Mouse (Mus musculus) frontal cortex, postnatal 14 days (tissue): ENCODE results near the gene Rack1.

Source experiments
- DNase-seq, 2 experiments: peaks; one replicate each; pipeline ENCODE4 v3.0.0; 2022; ENCODE audit warnings: low spot score in 2 of 2

Rack1 gene

GRCm38 (mm10) chr11:48795221-48795620 is 4.9 kb upstream of the Rack1 start:
- no peak for DNase-seq

GRCm38 (mm10) chr11:48796290-48796689 is 3.8 kb upstream of the Rack1 start:
- no peak for DNase-seq

GRCm38 (mm10) chr11:48797287-48797686 is 2.8 kb upstream of the Rack1 start:
- DNase-seq: no peak

DNA sequence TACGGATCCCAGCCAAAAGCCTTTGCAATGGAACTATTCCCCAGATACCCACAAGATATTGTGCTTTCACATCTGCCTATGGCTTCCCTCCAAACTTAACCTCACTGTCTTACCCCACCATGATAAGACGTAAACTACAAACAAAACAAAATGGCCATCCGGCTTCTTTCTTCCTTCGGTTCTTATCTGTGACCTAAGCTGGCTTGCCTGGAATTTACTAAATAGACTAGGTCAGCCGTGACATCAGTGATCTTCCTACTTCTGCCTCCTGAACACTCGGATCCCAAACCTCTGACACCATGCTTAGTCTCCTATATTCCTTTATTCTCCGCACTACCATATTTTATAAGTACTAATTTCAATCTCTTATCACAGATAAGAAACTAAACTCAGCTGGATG is 1.8 kb upstream of the Rack1 start:
- DNase-seq: no peak

DNA sequence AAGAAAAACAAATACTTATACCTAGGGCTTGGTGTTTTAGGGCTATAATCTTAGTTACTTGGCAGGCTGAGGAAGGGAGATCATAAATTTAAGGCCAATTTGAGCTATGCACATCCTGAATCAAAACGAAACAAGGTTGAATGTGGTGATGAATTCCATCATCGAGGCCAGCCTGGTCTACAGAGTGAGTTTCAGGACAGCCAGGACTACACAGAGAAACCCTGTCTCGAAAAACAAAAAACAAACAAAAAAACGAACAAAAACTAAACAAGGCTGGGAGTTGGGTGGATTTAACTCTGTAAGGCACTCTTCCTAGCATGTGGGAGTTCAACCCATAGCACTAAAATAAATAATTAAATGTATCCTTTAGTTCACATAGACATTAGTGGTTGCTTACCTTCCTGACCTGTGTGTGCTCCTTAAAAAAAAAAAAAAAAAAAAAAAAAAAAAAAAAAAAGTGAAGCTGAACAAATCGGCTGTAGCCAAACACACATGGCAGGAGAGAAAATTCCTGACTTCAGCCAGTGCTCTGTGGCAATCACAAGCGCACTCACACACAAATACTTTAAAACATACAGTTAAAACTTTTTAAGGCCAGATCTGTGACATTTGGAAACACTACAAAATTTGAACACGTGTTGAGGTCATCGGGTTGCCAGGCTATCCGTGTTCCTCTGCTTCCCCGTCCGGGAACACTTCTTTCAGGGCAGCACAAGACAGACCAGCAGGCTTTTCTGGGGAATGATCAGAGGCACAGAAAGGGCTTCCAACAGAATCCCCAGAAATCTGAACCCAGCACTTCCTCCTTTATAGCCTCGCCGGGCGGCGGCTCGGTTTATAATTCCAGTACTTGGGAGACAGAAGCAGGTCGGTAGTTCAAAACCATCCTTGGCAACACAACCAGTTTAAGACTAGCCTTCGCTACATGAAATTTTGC is 880 bp upstream of the Rack1 start:
- DNase-seq: peak in 1 of 2 experiments; percentile 33

GRCm38 (mm10) chr11:48801831-48802772 is 2.0 kb downstream of the Rack1 start:
- DNase-seq: no peak

- no peak for DNase-seq
Measured at GRCm38 (mm10) chr11:48803988-48804387, 3.9 kb downstream of the Rack1 start.

DNA sequence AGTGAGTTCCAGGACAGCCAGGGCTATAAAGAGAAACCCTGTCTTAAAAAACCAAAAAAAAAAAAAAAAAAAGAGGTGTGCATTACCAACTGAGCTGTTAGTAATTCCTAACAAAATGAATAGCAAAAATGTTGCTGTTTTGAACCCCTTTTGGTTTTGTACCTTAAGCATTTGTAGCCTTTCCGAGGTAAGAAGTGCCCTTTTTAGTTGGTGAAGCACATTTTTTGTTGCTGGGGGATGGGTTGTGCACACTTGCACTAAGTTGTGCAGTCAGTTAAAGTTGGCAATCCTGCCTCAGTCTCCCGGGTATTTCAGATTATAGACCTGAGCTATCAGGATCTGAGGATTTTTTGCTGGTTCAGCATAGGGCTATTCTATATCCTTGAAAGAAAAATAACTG is 4.8 kb downstream of the Rack1 start:
- no peak for DNase-seq

GRCm38 (mm10) chr11:48806856-48807562 is 6.9 kb downstream of the Rack1 start:
- peak in 1 of 2 experiments; percentile 39 for DNase-seq

- no peak for DNase-seq
Measured at GRCm38 (mm10) chr11:48807563-48808303, 7.6 kb downstream of the Rack1 start.

- no peak for DNase-seq
Measured at GRCm38 (mm10) chr11:48808304-48808646, 8.1 kb downstream of the Rack1 start.

- no peak for DNase-seq
Measured at GRCm38 (mm10) chr11:48808737-48809433, 8.8 kb downstream of the Rack1 start.

GRCm38 (mm10) chr11:48809434-48809830 is 9.3 kb downstream of the Rack1 start:
- DNase-seq: no peak

- DNase-seq: no peak
Measured at GRCm38 (mm10) chr11:48810142-48810541, 10.0 kb downstream of the Rack1 start.

DNA sequence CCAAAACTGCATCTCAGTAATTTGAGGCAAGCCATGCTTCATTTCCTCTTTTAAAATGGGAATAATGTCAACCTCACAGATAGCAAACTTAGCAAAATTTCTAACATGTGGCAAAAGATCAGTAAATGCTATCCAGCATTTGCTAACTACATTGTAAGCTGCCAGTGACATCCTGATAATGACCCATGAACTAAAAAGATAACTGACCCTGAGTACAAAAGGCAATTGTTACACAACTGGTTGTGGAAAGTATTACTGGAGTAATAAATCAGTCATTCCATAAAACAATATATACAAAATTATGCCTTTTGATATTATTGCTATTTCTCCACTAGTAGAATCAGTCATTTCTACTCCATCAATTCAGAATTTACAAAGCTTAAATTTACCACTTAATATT is 13.7 kb downstream of the Rack1 start:
- no peak for DNase-seq

GRCm38 (mm10) chr11:48815851-48816250 is 15.7 kb downstream of the Rack1 start:
- no peak for DNase-seq

DNA sequence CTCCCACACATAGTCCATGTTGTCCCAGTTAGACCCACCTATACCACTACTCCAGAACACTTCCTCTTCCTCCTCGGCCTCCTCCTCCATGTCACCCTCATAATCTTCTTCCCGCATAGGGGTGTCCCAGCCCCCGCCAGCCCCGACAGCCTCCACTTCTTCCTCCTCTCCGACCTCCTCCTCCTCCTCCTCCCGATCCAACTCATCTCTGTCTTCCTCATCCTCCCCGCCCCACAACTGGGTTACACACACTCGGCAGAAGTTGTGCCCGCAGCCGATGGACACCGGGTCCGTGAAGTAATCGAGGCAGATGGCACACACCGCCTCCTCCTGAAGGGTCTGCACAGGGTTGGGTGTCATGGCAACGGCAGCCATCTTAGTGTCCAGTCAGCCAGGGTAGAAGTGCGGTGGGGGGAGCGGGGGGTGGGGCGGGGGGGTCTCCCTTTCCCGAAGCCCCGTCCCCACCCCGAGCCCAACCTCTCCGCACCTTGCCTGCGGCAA is 16.2 kb downstream of the Rack1 start:
- DNase-seq: peak; percentile 31 to 62

- DNase-seq: peak; percentile 98 to 99
Measured at GRCm38 (mm10) chr11:48816800-48817665, 16.9 kb downstream of the Rack1 start, which contains the start of gene Trim41. Trim41 (minus strand) TSS chr11:48817353.

- no peak for DNase-seq
Measured at GRCm38 (mm10) chr11:48817794-48818193, 17.7 kb downstream of the Rack1 start.
